Mouse (Mus musculus) heart, adult 18-20 months (tissue): ENCODE measurements around the gene Tardbp. TPM values are rescaled to one million over a fixed set of nuclear protein-coding genes. Genes with fewer than 3 reads are reported as not detected.

Experiments
- total RNA-seq, 2 experiments: library from RNA; stranded (reverse); gene quantifications; 2 replicates each; pipeline ENCODE4 v1.2.3; 2021

The Tardbp gene
- total RNA-seq, 2 experiments from 2014 or later: 125 to 126 TPM

Other genes starting within 250 kb of the Tardbp start
- 10 to 100 TPM; 17.6 to 18.7 TPM for gene Ubiad1, start 182.2 kb downstream of the Tardbp start, total RNA-seq
- gene Mtor, start 178.4 kb downstream of the Tardbp start, total RNA-seq: 10 to 100 TPM; 49.8 to 51.4 TPM
- 1 to 10 TPM; 1.2 to 2.0 TPM for gene Angptl7, start 126.6 kb downstream of the Tardbp start, total RNA-seq
- 10 to 100 TPM; 33.7 to 39.3 TPM for gene Exosc10, start 68.6 kb downstream of the Tardbp start, total RNA-seq
- gene Srm, start 35.5 kb downstream of the Tardbp start, total RNA-seq: 10 to 100 TPM; 14.7 TPM
- gene Masp2, start 24.5 kb downstream of the Tardbp start, total RNA-seq: under 1 TPM in 1 of 2 experiments, not detected in 1; 0.13 TPM
- 1 to 10 TPM; 5.8 to 6.1 TPM for gene Gm572, start 16.3 kb upstream of the Tardbp start, total RNA-seq
- 10 to 100 TPM; 35.9 to 41.1 TPM for gene Casz1, start 177.4 kb upstream of the Tardbp start, total RNA-seq